Mouse (Mus musculus): ENCODE results near the gene Faah.

Gene Faah

DNA sequence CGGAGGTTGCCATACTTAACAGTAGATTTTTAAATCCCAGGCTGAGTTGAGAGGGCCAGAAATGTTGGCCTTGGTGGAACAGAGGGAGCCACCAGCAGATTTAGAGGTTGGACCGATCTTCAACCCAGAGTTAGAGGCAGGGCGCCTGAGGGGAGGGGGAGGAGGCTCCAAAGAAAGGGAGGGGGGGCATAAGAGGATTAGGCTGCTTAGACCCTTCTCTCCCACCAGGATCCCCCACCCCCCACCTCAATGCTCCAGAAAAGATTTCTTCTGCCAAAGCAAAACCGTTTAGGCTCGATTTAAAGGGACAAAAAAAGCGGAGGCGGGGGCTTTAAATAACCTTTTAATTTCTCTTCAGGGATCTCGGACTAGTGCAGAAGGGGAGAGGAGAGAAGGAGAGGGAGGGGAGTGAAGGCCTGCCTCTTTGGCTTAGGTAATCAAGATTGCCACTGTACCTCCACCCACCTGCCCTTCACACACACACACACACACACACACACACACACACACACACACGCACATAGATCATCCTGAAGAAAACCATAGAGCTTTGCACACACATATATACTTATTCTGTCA, 76.4 kb downstream of the Faah start:
- no peak for DNase-seq

DNA sequence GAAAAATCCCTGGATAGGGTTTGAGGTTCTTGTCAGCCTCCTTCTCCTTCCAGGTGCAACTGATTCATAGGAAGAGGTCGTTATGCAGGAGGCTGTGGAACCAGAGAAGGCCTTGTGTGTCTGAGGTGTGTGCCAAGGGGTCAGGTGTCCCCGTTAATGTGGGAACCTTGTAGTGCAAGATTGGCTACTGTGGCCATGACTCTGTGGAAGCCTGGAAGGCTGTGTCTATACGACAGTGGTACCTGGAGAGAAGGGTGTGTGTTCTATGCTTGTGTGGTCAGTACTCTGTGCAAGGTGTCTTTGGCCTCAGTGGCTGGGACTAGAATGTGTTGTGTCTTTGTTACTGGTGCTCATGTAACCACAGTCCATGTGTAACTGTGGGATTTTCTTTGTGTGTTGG, 77.0 kb downstream of the Faah start:
- no peak for DNase-seq

DNA sequence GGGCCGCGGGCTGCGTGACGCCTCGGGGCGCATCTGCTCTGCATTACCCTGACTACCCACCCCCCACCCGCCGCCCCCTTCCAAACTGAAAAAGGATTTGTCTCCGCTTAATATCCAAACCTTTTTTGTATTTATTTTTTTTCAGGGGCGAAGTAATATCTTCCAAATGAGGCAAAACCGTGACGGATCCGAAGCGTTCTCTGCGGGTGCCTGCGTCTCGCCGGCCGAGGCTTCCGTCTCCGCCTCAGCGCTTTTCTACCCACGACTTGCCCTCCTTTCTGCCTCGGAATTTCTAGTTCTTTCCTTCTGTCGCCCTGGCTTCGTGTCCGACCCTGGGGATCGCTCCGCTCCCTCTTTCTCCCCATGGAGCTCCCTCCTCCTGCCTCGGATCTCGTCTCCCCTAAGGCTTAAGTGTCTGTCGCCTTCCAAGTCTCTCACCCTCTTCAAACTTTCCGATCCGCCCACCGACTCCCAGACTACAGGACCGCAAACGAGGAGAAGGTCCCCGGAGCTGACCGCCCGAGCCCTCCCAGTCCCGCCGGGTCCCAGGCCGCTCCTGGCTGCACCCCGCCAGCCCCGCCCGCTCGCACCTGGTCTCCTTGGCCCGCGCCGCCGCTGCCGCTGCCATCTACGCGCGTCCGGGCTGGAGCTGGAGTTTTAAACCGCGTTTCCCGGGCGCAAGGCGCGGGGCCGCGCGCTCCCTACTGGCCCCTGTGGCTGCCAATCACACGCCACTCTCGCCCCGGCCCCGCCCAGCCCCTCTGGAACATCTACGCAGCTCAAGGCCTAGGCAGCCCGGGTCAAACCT, 78.2 kb downstream of the Faah start, which contains the start of gene Dmbx1:
TSS of gene Dmbx1 (minus strand) at position 632 of the 808 bp plus-strand sequence.
- DNase-seq: peak; percentile 40 to 54

DNA sequence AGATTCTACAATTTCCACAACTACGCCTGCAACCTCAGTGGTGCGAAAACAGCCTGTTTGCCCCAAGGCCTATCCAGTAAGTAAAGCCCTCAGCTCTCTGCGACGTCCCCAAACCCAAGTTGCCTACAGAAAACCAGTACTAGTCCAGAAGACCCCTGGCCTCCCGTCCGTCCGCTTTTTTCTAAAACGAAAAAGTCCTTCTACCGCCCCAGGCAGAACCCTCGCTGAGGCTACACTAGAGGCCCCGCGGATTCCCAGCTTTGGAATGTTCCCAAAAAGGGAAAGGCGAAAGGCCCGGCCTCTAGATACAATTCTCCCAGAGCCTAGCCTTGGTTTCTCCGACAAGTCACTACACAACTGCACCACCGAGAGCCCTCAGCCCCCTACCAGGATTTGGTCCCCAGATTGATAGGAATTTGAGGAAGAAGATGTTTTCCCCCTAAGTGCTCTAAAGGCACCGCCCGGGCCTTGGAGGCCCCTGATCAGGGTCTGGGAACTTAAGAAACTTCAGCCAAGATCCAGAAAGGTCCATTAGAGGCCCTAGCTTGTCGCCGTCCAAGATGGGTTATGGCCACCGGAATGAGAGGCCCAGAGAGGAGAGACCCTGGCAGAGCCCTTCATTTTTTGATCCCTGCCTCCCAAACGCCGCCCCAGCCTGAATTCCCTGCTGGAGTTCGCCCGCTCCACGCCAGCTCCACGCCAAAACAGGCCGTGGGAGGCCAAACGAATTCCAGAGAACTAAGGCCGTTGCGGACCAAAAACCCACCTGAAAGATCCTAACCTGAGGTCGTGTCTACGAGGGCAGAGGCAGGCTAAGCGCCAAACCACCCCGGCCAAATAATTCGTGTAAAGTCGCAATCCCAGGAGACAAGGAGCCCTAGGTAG, 79.2 kb downstream of the Faah start:
- DNase-seq: peak; percentile 48 to 82

DNA sequence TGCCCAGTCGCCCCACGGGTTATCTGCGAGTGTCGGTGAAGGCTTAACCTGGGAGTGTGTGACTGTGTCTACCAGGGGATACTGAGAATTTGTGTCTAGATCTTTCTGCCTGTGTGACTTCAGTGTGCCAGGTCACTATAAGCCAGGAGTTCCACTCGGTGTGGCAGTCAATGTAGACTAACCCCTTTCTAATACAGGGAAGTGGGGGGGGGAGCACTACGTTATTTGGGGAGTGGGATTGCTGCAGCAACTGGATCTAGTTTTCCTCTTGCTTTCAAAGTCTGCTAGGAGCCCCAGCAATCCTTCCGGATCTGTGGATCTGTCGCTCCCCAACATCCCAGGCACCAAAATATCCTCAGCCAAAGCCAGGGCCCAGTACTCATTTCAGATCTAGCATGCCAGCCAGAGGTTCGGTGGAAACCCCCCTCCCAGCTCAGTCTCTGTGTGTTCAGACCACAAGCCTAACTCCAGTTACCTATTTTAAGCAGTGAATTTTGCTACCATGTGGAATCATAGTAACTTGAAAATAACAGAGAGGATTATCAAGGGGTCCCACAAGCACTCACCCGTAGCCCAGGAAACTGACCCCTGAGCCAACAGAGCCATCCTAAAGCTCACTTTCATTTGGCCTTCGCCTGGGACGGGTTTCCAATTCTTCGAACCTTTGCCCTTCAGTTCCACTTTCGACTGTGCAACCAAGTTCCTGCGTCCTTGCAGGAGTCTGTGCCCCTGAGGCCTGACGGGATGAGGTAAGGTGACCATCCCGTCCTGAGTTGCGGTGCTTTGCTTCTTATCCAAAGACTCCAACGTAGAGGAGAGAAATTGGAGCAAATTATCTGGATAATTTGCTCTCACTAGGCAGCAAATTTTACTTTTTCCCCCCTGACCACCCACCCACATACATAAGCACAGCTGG, 80.4 kb downstream of the Faah start:
- DNase-seq: no peak

DNA sequence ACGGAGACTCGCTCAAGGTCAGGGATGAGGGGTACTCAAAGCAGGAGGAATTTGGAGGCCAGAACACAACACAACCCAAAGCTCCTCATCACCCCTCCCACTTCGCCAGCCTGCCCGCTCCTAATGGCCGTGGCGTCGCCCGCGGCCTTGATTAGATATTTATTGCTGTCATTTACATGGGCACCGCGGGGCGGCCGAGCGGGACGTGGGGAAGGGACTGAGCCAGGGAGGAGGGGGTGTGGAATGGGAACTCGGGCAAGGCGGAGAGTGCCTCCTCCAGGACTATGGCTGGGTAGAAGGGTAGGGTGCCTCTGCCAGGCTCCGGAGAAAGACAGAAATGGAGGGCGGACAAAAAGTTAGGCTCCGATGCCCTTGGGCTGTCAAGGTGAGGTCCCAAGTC, 81.1 kb downstream of the Faah start:
- DNase-seq: peak; percentile 10 to 12

DNA sequence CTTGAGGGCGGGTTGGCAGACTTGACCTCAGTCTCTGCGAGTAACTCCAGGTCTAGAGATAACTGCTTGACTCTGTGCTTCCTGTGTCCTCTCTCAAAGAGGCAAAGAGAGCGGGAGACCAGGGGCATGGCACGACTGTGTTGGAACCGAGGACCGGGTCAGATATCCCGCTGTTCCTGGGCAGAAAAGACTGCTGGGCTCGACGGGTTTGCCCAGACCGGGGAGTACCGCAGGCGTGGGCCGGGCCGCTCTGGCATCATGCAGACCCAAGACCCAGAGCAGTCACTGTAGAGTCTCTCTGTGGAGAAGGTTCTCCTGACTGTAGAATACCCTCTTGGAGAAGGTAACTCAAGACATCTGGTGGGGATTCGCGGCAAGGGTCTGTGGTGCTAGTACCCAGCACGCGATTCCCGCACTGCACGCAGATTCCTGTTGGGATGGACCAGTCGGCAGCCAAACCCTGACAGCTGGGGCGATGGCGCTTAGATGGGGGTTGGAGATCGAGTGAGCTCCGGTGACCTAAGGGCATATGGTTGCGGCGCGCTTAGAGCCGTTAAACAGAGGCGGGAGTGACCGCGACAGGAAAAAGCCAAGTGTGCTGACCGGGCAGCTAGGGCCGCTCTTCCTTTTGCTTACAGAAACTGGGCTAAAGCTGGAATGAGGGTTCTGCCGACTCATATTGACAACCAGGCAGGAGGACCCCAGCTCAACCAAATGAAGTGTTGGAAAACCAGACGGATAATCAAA, 81.7 kb downstream of the Faah start:
- peak; percentile 13 to 15 for DNase-seq

DNA sequence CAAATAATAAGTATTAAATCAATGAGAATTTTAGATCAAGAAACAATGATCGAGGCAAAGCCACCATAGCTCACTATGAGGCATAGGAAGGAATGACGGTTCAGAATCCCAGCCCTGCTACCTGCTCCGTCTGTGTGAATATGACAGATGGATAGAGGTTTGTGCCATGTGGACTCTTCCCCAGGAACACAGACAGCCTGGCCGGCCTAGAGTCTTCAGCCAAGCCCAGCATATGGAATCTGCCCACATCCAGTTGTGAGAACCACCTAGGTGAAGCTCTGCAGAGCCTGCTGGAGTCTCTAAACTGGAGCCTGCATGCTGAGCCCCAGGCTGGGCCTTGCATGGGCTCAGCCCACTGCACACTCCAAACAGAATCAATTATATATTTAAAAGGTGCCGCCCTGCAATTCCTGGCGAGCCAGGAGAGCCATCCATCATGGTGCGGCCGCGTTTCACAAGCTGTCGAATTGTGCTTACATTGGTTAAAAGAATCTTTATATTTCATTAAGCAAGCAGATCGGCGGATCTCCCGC, 86.1 kb downstream of the Faah start:
- DNase-seq: peak; percentile 30 to 44

DNA sequence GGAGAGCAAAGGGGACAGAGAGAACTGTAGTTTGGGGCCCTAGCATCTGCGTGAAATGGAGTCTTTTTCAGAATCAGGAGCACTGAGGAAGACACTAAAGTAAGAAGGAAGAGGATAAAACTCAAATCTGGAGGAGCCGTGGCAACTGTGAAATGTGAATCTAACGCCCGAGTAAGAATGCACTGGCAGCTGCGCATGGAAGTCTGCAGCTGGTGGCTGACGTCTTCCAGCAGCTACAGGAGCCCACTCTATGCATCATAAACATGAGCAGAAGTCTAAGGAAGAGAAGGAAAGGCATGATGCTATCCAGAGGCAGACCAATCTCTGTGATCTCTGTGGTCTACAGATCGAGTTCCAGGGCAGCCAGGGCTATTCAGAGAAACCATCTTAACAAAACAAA, 90.1 kb downstream of the Faah start:
- DNase-seq: no peak

DNA sequence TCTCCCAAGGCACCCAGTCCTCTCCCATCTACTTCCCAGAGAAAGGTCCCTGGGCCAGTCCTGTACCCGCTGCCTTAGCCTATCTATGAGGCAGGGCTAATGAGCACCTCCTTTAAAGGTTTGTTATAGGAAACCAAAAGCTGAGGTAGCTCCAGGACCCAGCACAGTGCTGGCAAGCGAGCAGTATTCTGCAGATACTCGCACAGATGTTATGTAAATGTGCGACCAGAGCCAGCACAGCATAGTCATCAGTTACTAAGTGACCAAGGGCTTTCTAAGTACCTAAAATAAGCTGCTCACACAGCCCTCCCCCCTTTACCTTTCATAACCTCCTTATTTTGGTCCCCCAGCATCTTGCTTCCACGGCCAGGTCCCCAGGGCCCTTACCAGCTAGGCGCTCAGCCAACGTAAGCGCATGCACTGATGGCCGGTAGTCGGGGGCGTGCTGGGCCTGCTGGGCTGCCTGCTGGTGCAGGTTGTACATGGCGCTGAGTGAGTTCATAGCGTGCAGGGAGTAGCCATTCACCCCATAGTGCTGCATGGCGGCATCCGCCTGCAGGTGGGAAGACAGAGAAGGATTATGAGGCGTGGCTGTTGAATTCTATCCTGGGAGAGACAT, 94.4 kb downstream of the Faah start:
- peak in 1 of 2 experiments; percentile 30 for DNase-seq

DNA sequence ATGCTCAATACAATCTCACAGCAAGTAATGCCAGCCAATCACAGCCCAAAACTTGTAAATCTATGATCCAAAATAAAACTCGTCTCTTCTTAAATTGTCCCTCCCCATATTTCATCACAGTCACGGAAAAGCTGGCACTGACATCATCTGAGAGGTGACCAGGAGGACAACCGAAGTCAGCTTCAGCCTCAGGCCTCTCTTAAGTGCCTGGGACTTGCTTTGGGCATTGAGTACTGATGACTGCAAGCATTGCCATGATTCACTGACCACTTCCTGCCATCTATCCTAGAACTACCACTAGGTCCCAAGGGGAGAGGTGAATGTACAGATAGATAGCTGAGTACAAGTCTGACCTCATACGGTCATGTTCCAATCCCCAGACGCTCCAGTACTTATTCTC, 95.0 kb downstream of the Faah start:
- DNase-seq: no peak

DNA sequence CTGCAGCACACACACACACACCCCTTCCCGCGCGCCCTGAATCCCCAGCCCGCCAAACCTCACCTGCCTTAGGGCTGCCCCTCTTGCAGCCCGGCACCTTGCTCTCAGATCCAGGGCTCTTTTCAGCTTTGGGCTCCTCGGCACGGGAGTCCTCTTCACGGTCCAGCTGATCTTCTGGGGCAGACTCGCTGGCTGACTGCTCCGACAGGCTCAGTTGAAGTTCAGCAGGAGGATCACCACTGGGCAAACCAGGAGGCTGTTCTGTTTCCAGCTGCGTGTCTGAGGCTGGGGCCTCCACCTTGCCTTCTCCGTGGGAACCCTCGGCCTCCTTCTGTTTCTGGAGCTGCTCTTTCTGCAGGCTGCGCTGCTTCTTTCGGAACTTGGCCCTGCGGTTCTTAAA, 97.8 kb downstream of the Faah start:
- no peak for DNase-seq
